Mouse (Mus musculus) liver, embryonic 16.5 days (tissue): Measurements from ENCODE around the gene Atp1a1. TPM values are rescaled to one million over a fixed set of nuclear protein-coding genes. Genes with fewer than 3 reads are reported as not detected.
A peak's percentile ranks its signal among the peaks of the same experiment; 100 is the strongest.

Source experiments
- ATAC-seq: fragments of 200-750 bp; cut with Nextera tagmentation; 2 replicates; pipeline ENCODE4 v1.8.0; 2017; ENCODE audit warnings: low read depth, mild to moderate bottlenecking, moderate number of reproducible peaks, moderate library complexity
- H3K27ac ChIP-seq: fragments of 300-500 bp; sonication (generic); 2 replicates; pipeline ENCODE4 v1.5.1; 2014; ENCODE audit warnings: mild to moderate bottlenecking, low read length
- H3K27me3 ChIP-seq: fragments of 300-500 bp; sonication (generic); 2 replicates; pipeline ENCODE4 v1.6.1; 2014; ENCODE audit warnings: low read depth, low read length, mixed read lengths; ENCODE audit not compliant: control insufficient read depth, insufficient read depth
- H3K36me3 ChIP-seq: fragments of 300-500 bp; sonication (generic); 2 replicates; pipeline ENCODE4 v1.6.1; 2014; ENCODE audit warnings: mild to moderate bottlenecking; ENCODE audit not compliant: control insufficient read depth, insufficient read depth
- H3K4me1 ChIP-seq: fragments of 300-500 bp; sonication (generic); 2 replicates; pipeline ENCODE4 v1.6.1; 2014; ENCODE audit warnings: low read depth, low read length, mixed read lengths; ENCODE audit not compliant: control insufficient read depth
- H3K4me2 ChIP-seq: fragments of 300-500 bp; sonication (generic); 2 replicates; pipeline ENCODE4 v1.6.1; 2014; ENCODE audit warnings: low read depth, low read length, mixed read lengths
- H3K4me3 ChIP-seq: fragments of 300-500 bp; sonication (generic); 2 replicates; pipeline ENCODE4 v1.5.1; 2014; ENCODE audit warnings: low read depth, mild to moderate bottlenecking, low read length
- H3K9ac ChIP-seq: fragments of 300-500 bp; sonication (generic); 2 replicates; pipeline ENCODE4 v1.6.1; 2014; ENCODE audit warnings: low read depth, low read length
- H3K9me3 ChIP-seq: fragments of 300-500 bp; sonication (generic); replicated peaks from 2 replicates; pipeline ENCODE4 v1.6.1; 2016; ENCODE audit warnings: low read length; ENCODE audit not compliant: control insufficient read depth
- WGBS: fragments of 180-500 bp; shearing (Covaris S2); extraction: QIAGEN DNeasy Blood & Tissue Kit; methylation state at CpG from one replicate; pipeline ENCODE4 v1.1.7; 2014; ENCODE audit not compliant: insufficient replicate concordance; 5-methylcytosine and 5-hydroxymethylcytosine counted together
- polyA plus RNA-seq: library from polyadenylated mRNA; unstranded; fragments of >200 nt; fragmentation: Nextera tagmentation; extraction: Ambion mirVana; gene quantifications from 2 replicates; pipeline ENCODE4 v1.2.1, GENCODE M21; 2015

Gene Atp1a1
- polyA plus RNA-seq, 1 experiment from 2014 or later, result 45.4 TPM

- H3K4me3 ChIP-seq, result peak overlapping the region; percentile 96
- H3K36me3 ChIP-seq, result no peaks in the 10 kb centered on the region
- H3K27ac ChIP-seq, result no peak overlapping the region
- peaks cover 37% of the 10 kb centered on the region for H3K4me1 ChIP-seq
- no peak for ATAC-seq
- H3K9me3 ChIP-seq, result no peaks in the 10 kb centered on the region
- peaks cover 17% of the 10 kb centered on the region for H3K27me3 ChIP-seq
- WGBS, result 15% methylated on average over 5 of the region's 5 CpGs
- H3K9ac ChIP-seq, result peak overlapping the region; percentile 94; the same call in 1 of the 2 replicates
- H3K4me2 ChIP-seq, result peak overlapping the region; percentile 93
Observed at GRCm38 (mm10) chr3:101605291-101605690, 807 bp upstream of the Atp1a1 start.

DNA sequence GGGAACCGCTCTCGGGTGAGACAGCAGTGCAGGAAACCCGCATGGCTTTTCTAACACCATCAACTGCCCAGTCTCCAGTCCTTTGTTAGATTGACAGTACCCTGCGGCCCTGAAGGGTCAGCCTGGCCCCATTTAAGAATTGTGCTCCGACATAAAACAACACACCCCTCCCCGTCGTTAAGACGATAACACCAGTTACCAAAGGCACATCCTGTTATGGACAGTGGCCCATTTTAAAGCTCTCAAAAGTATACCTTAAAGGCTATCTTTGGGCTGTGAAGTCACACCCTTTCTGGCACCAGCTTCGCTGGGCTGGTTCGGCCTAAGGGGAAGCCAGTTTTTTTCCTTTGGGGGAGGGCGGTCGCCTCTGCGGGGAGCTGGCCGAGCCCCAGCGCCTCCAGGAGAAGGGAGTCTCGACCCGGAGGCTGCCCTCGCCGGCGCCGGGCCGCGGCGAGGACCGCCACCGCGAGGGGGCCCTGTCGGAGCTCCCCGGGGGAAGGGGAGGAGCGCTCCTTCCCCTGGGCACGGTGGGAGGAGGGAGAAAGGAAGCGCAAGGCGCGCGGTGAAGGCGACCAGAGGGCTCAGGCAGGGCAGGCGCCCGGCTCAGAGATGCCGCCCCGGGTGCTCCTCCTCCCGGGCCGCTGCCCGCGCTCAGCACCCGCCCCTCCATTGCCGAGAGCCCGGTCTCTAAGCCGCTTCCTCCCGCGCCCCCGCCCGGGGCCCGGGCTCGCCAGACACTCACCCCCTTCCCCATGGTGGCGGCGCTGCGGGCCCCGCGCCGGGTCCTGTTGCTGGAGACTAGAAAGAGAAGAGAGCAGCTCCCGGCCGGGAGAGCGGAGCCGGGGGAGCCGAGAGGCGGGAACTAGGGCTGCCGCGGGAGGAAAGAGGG is 579 bp downstream of the Atp1a1 start:
- Histone ChIP-seq H3K36me3 (no peaks in the 10 kb centered on the region), H3K9ac (peak overlapping the region; percentile 94), H3K9me3 (no peaks in the 10 kb centered on the region), H3K27ac (peak overlapping the region; percentile 97), H3K27me3 (peaks cover 13% of the 10 kb centered on the region), H3K4me1 (peaks cover 48% of the 10 kb centered on the region), H3K4me3 (peak overlapping the region; percentile 96), H3K4me2 (peak overlapping the region; percentile 93)
- ATAC-seq, result peak; percentile 84
- under 1% methylated on average over 58 of the region's 68 CpGs for WGBS

DNA sequence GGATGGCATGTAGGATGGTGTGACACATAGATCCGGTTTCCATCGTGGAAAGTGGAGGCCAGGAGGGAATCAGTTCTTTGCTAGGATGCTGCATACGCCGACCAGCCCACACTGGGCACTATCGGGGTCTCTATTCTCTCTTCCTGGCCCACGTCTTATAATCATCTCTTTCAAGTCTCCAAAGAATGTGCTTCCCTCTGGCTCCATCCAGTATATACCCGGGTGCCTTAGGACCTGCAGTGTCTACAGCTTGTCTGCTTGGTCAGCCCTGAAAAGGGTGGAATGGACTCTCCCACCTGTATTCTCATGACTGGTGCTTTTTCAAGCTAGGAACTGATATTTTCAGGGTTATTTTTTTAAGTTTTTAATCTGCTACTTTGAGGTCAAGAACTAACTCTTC is 1.3 kb downstream of the Atp1a1 start:
- Histone ChIP-seq H3K9ac (peak overlapping the region; percentile 94), H3K27me3 (peaks cover 13% of the 10 kb centered on the region), H3K36me3 (no peaks in the 10 kb centered on the region), H3K9me3 (no peaks in the 10 kb centered on the region), H3K4me2 (peak overlapping the region; percentile 93), H3K27ac (peak overlapping the region; percentile 97), H3K4me3 (peak overlapping the region; percentile 96), H3K4me1 (peaks cover 55% of the 10 kb centered on the region)
- WGBS, result 52% methylated on average over 7 of the region's 7 CpGs
- ATAC-seq, result no peak

DNA sequence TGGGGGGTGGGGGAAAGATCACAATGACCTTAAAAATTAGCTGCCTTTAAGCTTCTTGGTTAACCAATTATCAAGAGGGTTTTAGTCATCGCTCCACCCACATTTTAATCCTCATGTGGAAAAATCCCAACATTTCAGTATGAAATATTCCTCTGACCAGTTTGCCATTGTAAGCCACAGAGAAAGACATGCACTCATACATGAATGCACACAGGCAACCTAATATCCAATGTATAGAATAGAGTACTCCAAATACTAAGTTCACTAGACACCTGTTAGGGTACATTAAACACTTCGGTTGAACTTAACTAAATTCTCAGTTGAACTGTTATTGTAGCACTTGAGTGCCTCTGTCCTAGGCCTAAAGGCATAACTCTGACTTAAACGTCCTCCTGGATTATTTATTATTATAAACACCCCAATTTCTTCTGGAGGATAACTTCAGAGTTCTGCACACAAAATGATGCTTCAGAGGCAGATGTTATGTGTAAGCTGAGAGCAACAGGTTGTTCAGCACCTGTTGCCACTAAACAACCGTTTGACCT is 1.9 kb downstream of the Atp1a1 start:
- Histone ChIP-seq H3K27me3 (peaks cover 13% of the 10 kb centered on the region), H3K9ac (peak overlapping the region; percentile 94), H3K27ac (no peak overlapping the region), H3K36me3 (no peaks in the 10 kb centered on the region), H3K4me1 (peaks cover 61% of the 10 kb centered on the region), H3K4me2 (peak overlapping the region; percentile 93), H3K9me3 (no peaks in the 10 kb centered on the region), H3K4me3 (peak overlapping the region; percentile 96)
- 64% methylated on average over 4 of the region's 4 CpGs for WGBS
- ATAC-seq, result no peak

- Histone ChIP-seq H3K9ac (no peak overlapping the region), H3K4me1 (peaks cover 68% of the 10 kb centered on the region), H3K27ac (peak overlapping the region; percentile 30; the same call in 1 of the 2 replicates), H3K4me3 (no peak overlapping the region), H3K36me3 (no peaks in the 10 kb centered on the region), H3K4me2 (no peak overlapping the region), H3K9me3 (no peaks in the 10 kb centered on the region), H3K27me3 (peaks cover 13% of the 10 kb centered on the region)
- WGBS, result 57% methylated on average over 4 of the region's 4 CpGs
- no peak for ATAC-seq
Observed at GRCm38 (mm10) chr3:101601687-101602086, 2.8 kb downstream of the Atp1a1 start.

DNA sequence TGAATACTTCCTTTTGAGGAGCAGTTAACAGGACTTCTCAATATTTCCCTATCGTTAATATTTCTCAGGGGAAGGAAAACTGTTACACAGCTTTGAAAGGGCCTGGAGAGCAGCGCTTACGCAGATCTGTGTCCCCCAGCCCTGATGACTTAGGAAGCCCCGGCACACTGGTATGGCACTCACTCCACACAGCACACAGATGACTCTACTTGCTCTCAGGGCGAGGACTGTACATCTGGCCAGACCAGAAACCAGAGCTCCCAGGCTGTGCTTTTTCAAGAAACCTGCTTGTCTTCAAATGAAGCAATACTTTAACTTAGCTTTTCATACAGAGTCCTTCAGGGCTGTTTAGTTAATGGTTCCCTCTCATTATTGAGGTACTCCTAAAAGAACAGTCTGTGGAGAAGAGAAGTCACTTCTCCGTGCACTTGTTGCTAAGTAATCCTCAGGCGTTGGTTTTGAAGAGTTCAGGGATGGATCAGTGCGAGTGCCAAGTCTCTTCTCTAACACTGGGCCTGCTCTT is 3.4 kb downstream of the Atp1a1 start:
- Histone ChIP-seq H3K27ac (no peak overlapping the region; the same call in 1 of the 2 replicates), H3K36me3 (no peaks in the 10 kb centered on the region), H3K4me2 (no peak overlapping the region), H3K27me3 (peaks cover 8% of the 10 kb centered on the region), H3K9me3 (no peaks in the 10 kb centered on the region), H3K4me1 (peaks cover 73% of the 10 kb centered on the region), H3K4me3 (no peak overlapping the region), H3K9ac (no peak overlapping the region)
- no peak for ATAC-seq
- 74% methylated on average over 8 of the region's 8 CpGs for WGBS

GRCm38 (mm10) chr3:101599920-101600741 is 4.4 kb downstream of the Atp1a1 start:
- no peak overlapping the region for H3K9ac ChIP-seq
- peaks cover 71% of the 10 kb centered on the region for H3K4me1 ChIP-seq
- no peak for ATAC-seq

GRCm38 (mm10) chr3:101599191-101599919 is 5.1 kb downstream of the Atp1a1 start:
- no peaks in the 10 kb centered on the region for H3K9me3 ChIP-seq
- WGBS, result 70% methylated on average over 8 of the region's 8 CpGs
- H3K4me3 ChIP-seq, result no peak overlapping the region
- no peaks in the 10 kb centered on the region for H3K27me3 ChIP-seq
- H3K9ac ChIP-seq, result no peak overlapping the region
- peaks cover 66% of the 10 kb centered on the region for H3K4me1 ChIP-seq
- no peak for ATAC-seq
- no peaks in the 10 kb centered on the region; the same call in 1 of the 2 replicates for H3K36me3 ChIP-seq
- H3K4me2 ChIP-seq, result no peak overlapping the region; the same call in 1 of the 2 replicates
- H3K27ac ChIP-seq, result 0 out of 2 replicates have a peak overlapping the region, but pooled peaks have one; percentile 16

More at GRCm38 (mm10) chr3:101599920-101600741, 4.4 kb downstream of the Atp1a1 start:
- Histone ChIP-seq H3K27ac (0 out of 2 replicates have a peak overlapping the region, but pooled peaks have one; percentile 16), H3K4me2 (no peak overlapping the region; the same call in 1 of the 2 replicates), H3K27me3 (peaks cover under 1% of the 10 kb centered on the region; the same call in 1 of the 2 replicates), H3K9me3 (no peaks in the 10 kb centered on the region), H3K4me3 (no peak overlapping the region), H3K36me3 (no peaks in the 10 kb centered on the region)
- WGBS, result 21% methylated on average over 4 of the region's 4 CpGs
